Mouse (Mus musculus): ENCODE measurements around the gene Cd320. TPM values are rescaled to one million over a fixed set of nuclear protein-coding genes. Genes with fewer than 3 reads are reported as not detected.

Cd320 gene
- 28.7 and 32.9 TPM in 2 replicates for polyA plus RNA-seq (2012; rRNA removed)

- H3K27me3 ChIP-seq (ENCODE audit: control insufficient read depth, insufficient read depth, low read length): no peaks in the 10 kb centered on the region
- H3K4me3 ChIP-seq (ENCODE audit: control insufficient read depth, insufficient read depth, low read length): peak within 1 kb of the TSS; percentile 58
- H3K27ac ChIP-seq (ENCODE audit: control insufficient read depth, insufficient read depth, low read length): no peak within 1 kb of the TSS
- H3K36me3 ChIP-seq (ENCODE audit: control insufficient read depth, insufficient read depth, low read length): no peaks in the 10 kb centered on the region
- TF ChIP-seq CTCF (IDR thresholded peaks at IDR 0.05; ENCODE audit: borderline replicate concordance, control insufficient read depth, extremely low read depth, insufficient read depth, low read length, poor library complexity) (peak; percentile 19; the same call in 1 of the 2 replicates), POLR2A (IDR thresholded peaks at IDR 0.05; ENCODE audit: control insufficient read depth, extremely low read depth, insufficient read depth, low read length, poor library complexity) (no peak)
- DNase-seq: peak; percentile 92
- under 1% methylated on average over 45 of the region's 45 CpGs for WGBS
- peaks cover 5% of the 10 kb centered on the region for H3K4me1 ChIP-seq (replicated peaks; ENCODE audit: control insufficient read depth, insufficient read depth, low read length)
Observed at GRCm38 (mm10) chr17:33842966-33843795, at the start of gene Cd320. Gene Cd320, plus strand, starts transcription at chr17:33843091.

- no peaks in the 10 kb centered on the region for H3K4me1 ChIP-seq (replicated peaks; ENCODE audit: control insufficient read depth, insufficient read depth, low read length)
- H3K27me3 ChIP-seq (ENCODE audit: control insufficient read depth, insufficient read depth, low read length): no peaks in the 10 kb centered on the region
- TF ChIP-seq POLR2A (IDR thresholded peaks at IDR 0.05; ENCODE audit: control insufficient read depth, extremely low read depth, insufficient read depth, low read length, poor library complexity) (no peak), CTCF (IDR thresholded peaks at IDR 0.05; ENCODE audit: borderline replicate concordance, control insufficient read depth, extremely low read depth, insufficient read depth, low read length, poor library complexity) (no peak)
- no peak overlapping the region for H3K4me3 ChIP-seq (ENCODE audit: control insufficient read depth, insufficient read depth, low read length)
- H3K27ac ChIP-seq (ENCODE audit: control insufficient read depth, insufficient read depth, low read length): no peak overlapping the region
- no peak for DNase-seq
- H3K36me3 ChIP-seq (ENCODE audit: control insufficient read depth, insufficient read depth, low read length): no peaks in the 10 kb centered on the region
- WGBS: 43% methylated on average over 3 of the region's 3 CpGs
Observed at GRCm38 (mm10) chr17:33798306-33798705, 44.6 kb upstream of the Cd320 start.

DNA sequence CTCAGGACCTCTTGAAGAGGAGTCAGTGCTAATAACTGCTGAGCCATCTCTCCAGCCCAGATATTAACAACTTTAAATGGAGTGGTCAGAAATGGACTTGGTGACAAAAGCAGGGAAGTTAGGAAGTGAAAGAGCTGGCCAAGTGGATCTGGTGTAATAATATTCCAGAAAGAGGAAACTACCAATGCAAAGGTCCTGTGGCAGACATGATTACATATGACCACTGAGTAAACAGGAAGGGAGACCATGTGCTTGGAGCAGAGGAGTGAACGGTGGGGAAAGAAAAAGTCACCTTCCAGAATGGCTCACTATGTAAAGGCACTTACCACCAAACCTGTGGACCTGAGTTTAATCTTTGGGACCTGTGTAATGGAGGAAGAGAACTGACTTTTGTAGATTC lies 43.6 kb upstream of the Cd320 start:
- TF ChIP-seq POLR2A (IDR thresholded peaks at IDR 0.05; ENCODE audit: control insufficient read depth, extremely low read depth, insufficient read depth, low read length, poor library complexity) (no peak), CTCF (IDR thresholded peaks at IDR 0.05; ENCODE audit: borderline replicate concordance, control insufficient read depth, extremely low read depth, insufficient read depth, low read length, poor library complexity) (no peak)
- Histone ChIP-seq H3K36me3 (ENCODE audit: control insufficient read depth, insufficient read depth, low read length) (no peaks in the 10 kb centered on the region), H3K27ac (ENCODE audit: control insufficient read depth, insufficient read depth, low read length) (no peak overlapping the region), H3K4me1 (replicated peaks; ENCODE audit: control insufficient read depth, insufficient read depth, low read length) (no peaks in the 10 kb centered on the region), H3K27me3 (ENCODE audit: control insufficient read depth, insufficient read depth, low read length) (no peaks in the 10 kb centered on the region), H3K4me3 (ENCODE audit: control insufficient read depth, insufficient read depth, low read length) (no peak overlapping the region)
- no peak for DNase-seq
- WGBS: 23% methylated on average over 1 of the region's 1 CpGs

DNA sequence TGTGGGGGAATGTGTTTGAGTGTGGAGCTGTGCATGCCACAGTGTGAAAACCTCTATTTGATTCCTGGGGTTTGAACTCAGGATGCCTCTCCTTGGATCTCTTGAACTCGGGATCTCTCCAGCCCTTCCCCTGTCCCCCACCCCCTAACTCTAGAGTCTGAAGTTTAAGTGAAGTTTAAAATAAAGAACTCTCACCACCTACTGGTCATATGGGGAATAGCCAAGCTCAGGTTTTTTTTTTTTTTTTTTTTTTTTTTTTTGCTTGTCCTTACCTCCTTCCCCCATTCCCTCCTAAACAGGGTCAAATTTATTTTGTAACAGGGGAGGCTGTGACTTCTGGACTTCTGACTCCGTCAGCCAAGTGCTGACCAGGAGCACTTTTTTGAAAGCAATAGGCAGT lies 40.7 kb upstream of the Cd320 start:
- Histone ChIP-seq H3K4me1 (replicated peaks; ENCODE audit: control insufficient read depth, insufficient read depth, low read length) (no peaks in the 10 kb centered on the region), H3K36me3 (ENCODE audit: control insufficient read depth, insufficient read depth, low read length) (no peaks in the 10 kb centered on the region), H3K4me3 (ENCODE audit: control insufficient read depth, insufficient read depth, low read length) (no peak overlapping the region), H3K27ac (ENCODE audit: control insufficient read depth, insufficient read depth, low read length) (no peak overlapping the region), H3K27me3 (ENCODE audit: control insufficient read depth, insufficient read depth, low read length) (no peaks in the 10 kb centered on the region; the same call in 1 of the 2 replicates)
- WGBS: 0% methylated on average over 2 of the region's 2 CpGs
- no peak for DNase-seq
- TF ChIP-seq CTCF (IDR thresholded peaks at IDR 0.05; ENCODE audit: borderline replicate concordance, control insufficient read depth, extremely low read depth, insufficient read depth, low read length, poor library complexity) (no peak), POLR2A (IDR thresholded peaks at IDR 0.05; ENCODE audit: control insufficient read depth, extremely low read depth, insufficient read depth, low read length, poor library complexity) (no peak)

DNA sequence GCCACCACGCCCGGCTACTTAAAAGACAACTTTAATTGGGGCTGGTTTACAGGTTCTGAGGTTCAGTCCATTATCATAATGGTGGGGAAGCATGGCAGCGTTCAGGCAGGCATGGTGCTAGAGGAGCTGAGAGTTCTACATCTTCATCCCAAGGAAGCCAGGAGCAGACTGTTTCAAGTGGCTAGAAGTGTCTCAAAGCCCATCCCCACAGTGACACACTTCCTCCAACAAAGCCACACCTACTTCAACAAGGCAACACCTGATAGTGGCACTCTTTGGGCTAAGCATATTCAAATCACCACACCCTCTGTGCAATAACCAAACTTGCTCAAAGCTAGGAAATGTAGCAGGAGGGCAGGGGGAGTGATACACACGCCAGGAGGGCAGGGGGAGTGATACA lies 38.7 kb upstream of the Cd320 start:
- H3K36me3 ChIP-seq (ENCODE audit: control insufficient read depth, insufficient read depth, low read length): no peaks in the 10 kb centered on the region
- TF ChIP-seq POLR2A (IDR thresholded peaks at IDR 0.05; ENCODE audit: control insufficient read depth, extremely low read depth, insufficient read depth, low read length, poor library complexity): no peak
- no peak for TF ChIP-seq CTCF (IDR thresholded peaks at IDR 0.05; ENCODE audit: borderline replicate concordance, control insufficient read depth, extremely low read depth, insufficient read depth, low read length, poor library complexity)
- H3K27me3 ChIP-seq (ENCODE audit: control insufficient read depth, insufficient read depth, low read length): no peaks in the 10 kb centered on the region; the same call in 1 of the 2 replicates
- 66% methylated on average over 4 of the region's 4 CpGs for WGBS
- DNase-seq: no peak
- no peaks in the 10 kb centered on the region for H3K4me1 ChIP-seq (replicated peaks; ENCODE audit: control insufficient read depth, insufficient read depth, low read length)
- H3K4me3 ChIP-seq (ENCODE audit: control insufficient read depth, insufficient read depth, low read length): no peak overlapping the region
- no peak overlapping the region for H3K27ac ChIP-seq (ENCODE audit: control insufficient read depth, insufficient read depth, low read length)

- Histone ChIP-seq H3K27ac (ENCODE audit: control insufficient read depth, insufficient read depth, low read length) (no peak overlapping the region), H3K4me1 (replicated peaks; ENCODE audit: control insufficient read depth, insufficient read depth, low read length) (no peaks in the 10 kb centered on the region), H3K27me3 (ENCODE audit: control insufficient read depth, insufficient read depth, low read length) (no peaks in the 10 kb centered on the region; the same call in 1 of the 2 replicates), H3K4me3 (ENCODE audit: control insufficient read depth, insufficient read depth, low read length) (no peak overlapping the region), H3K36me3 (ENCODE audit: control insufficient read depth, insufficient read depth, low read length) (no peaks in the 10 kb centered on the region)
- WGBS: 85% methylated on average over 1 of the region's 1 CpGs
- no peak for DNase-seq
- TF ChIP-seq POLR2A (IDR thresholded peaks at IDR 0.05; ENCODE audit: control insufficient read depth, extremely low read depth, insufficient read depth, low read length, poor library complexity) (no peak), CTCF (IDR thresholded peaks at IDR 0.05; ENCODE audit: borderline replicate concordance, control insufficient read depth, extremely low read depth, insufficient read depth, low read length, poor library complexity) (no peak)
Observed at GRCm38 (mm10) chr17:33804745-33805144, 38.1 kb upstream of the Cd320 start.

Data from thymus, adult 2 months (tissue).